Mouse (Mus musculus) megakaryocyte, embryonic 14.5 days (primary cell): Measurements from ENCODE around the gene Ppp4r3a. TPM values are rescaled to one million over a fixed set of nuclear protein-coding genes. Genes with fewer than 3 reads are reported as not detected.

Experiments used
- H3K27me3 ChIP-seq: replicated peaks from 2 replicates; pipeline ENCODE3; 2012; ENCODE audit warnings: inconsistent platforms
- H3K36me3 ChIP-seq: replicated peaks from 2 replicates; pipeline ENCODE3; 2012; ENCODE audit warnings: low read length, inconsistent platforms, mixed read lengths
- H3K4me1 ChIP-seq: 2 replicates; pipeline ENCODE4 v1.6.1; 2012; ENCODE audit warnings: inconsistent platforms
- H3K4me3 ChIP-seq: replicated peaks from 2 replicates; pipeline ENCODE3; 2012; ENCODE audit warnings: moderate library complexity, mild to moderate bottlenecking, inconsistent platforms
- H3K9me3 ChIP-seq: 2 replicates; pipeline ENCODE4 v1.6.1; 2012; ENCODE audit warnings: inconsistent platforms
- FLI1 ChIP-seq: IDR thresholded peaks from 2 replicates; pipeline ENCODE4 v1.6.1; 2012; ENCODE audit warnings: low read length, inconsistent platforms, mixed read lengths
- GATA1 ChIP-seq: IDR thresholded peaks from 3 replicates; pipeline ENCODE4 v1.6.1; 2012; ENCODE audit warnings: mixed read lengths, low read length, inconsistent platforms, borderline replicate concordance
- polyA plus RNA-seq: library from polyadenylated mRNA; stranded (reverse); fragments of >175 nt; gene quantifications from 2 replicates; pipeline ENCODE4 v1.2.3, GENCODE M21; 2012; ENCODE audit warnings: low replicate concordance; ENCODE audit not compliant: insufficient read depth

The Ppp4r3a gene
- polyA plus RNA-seq, 1 experiment: 9.6 TPM

DNA sequence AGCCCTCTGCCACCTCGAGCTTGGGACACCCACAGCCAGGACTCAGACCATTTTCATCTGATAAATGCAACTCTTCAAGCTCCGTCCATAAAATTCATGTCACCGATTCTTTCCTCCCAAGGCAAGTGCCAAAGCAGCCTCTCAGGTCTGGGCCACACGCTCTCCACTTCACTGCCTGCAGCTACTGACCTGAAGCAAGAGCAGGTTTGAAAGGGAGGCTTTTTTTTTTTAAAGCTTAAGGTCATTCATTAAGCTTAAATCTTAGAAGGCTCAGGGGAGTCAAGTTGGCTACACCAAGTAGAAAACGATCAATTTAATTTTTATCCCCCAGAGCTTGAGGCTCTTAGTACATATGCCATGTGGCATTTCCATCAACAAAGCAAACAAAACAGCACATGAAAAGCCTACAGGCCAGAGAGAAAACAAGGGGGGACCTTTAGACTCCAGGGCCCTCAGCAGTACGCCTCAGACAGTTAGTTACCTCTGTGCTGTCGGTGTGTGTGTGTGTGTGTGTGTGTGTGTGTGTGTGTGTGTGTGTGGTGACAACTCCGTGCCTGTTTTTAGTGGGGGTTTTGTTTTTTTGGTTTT, 70.3 kb downstream of the Ppp4r3a start:
- peaks cover 10% of the 10 kb centered on the region for H3K36me3 ChIP-seq
- TF ChIP-seq GATA1: no peak
- TF ChIP-seq FLI1: no peak
- peaks cover 78% of the 10 kb centered on the region for H3K4me1 ChIP-seq

DNA sequence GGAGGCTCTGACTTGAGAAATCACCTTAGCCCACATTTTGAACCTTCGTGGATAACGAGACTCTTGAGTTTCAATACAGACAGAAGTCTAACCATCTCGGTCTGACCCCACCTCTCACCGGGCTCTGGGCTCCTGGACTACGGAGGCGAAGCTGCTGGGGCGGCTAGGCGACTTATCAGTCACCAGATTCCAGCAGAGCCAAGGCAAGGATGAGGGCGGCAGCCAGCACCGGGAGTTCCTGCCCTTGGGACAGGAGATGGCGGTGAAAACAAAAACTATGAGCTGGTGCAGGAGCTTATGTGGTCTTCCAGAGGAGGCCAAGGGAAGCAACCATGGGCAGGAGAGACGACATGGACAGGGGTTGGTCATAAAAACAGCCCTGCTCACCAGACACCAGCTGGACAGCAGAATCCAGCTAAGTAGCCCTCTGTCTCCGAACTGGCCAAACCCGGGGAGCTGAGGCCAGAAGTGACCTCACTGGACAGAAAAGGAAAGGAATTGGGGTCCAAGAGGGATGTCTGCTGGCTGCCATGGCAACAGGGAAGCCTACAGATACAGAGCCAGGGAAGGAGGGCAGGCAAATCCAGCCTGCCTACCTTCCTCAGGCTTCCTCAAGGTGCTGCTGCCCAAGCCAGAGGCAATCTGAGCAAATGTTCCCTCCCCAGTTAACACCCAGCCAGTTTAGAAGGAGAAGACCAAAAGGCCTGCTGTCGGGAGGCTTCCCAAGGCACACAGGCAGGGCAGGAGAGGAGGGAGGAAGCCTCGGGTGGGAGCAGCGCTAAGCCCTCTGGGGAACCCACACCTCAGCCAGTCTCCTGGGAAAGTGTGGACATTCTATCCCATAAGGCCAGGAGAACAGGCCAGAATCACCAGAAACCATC, 71.1 kb downstream of the Ppp4r3a start:
- no peak for TF ChIP-seq GATA1
- Histone ChIP-seq H3K36me3 (peaks cover 10% of the 10 kb centered on the region), H3K9me3 (peaks cover 5% of the 10 kb centered on the region; the same call in 1 of the 2 replicates), H3K4me3 (no peak overlapping the region), H3K4me1 (peaks cover 78% of the 10 kb centered on the region), H3K27me3 (no peaks in the 10 kb centered on the region)

More for the DNA sequence above, 70.3 kb downstream of the Ppp4r3a start:
- Histone ChIP-seq H3K27me3 (no peaks in the 10 kb centered on the region), H3K4me3 (no peak overlapping the region), H3K9me3 (peaks cover 5% of the 10 kb centered on the region; the same call in 1 of the 2 replicates)

DNA sequence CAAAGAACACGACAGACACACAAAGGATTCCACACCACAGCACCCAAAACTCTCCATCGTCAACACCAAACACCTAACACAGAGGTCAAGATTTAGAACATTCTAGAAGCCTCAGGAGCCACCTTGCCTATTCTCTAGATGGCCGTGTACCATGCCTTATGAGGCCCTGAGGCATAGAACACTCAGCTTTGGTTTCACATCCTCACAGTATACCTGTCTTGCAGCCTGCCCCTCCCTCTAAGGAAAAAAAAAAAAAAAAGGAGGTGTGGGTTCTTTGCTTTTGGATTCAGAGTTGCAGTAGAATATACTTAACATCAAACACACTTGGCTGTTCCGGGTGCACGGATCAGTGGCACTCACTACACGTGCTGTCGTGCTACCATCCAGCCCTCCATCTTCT, 72.5 kb downstream of the Ppp4r3a start:
- Histone ChIP-seq H3K9me3 (peaks cover 5% of the 10 kb centered on the region; the same call in 1 of the 2 replicates), H3K4me3 (no peak overlapping the region), H3K4me1 (peaks cover 78% of the 10 kb centered on the region), H3K27me3 (no peaks in the 10 kb centered on the region), H3K36me3 (peaks cover 10% of the 10 kb centered on the region)
- TF ChIP-seq FLI1 (no peak), GATA1 (no peak)

DNA sequence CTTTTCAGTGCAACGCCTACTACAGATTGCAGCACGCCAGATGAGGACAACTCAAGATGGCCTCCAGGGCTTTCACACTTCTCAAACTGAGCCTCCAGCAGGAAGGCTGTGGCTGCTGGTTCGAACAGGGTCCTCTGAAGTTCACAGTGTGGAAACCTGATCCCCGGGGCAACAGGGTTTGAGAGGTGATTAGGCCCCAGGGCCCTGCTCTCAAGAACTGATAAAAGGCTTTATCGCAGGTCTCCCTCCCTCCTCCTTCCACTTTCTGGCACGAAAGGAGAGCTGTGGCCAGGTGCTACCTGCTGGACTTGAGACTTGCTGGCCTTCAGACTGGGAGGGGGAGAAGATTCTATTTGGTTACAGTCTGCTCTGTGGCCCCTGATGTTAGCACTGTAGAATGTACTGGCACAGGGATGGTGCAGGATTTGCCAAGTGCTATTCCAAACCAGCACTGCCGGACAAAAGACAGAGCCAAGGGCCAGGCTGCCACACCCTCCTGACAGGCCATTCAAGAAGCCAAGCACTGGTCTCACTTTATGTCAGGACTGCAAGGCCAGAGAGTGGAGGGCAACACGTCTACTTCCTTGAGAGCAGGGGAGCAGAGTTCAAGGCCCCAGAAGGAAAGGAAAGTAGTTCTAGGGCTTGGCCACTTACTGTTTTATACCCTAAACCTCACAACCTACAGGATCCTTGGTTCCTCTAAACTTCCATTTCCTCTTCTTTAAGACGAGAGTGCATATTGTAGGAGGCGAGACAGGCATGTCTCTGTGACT, 73.2 kb downstream of the Ppp4r3a start:
- Histone ChIP-seq H3K36me3 (peaks cover 10% of the 10 kb centered on the region), H3K4me1 (peaks cover 78% of the 10 kb centered on the region)

DNA sequence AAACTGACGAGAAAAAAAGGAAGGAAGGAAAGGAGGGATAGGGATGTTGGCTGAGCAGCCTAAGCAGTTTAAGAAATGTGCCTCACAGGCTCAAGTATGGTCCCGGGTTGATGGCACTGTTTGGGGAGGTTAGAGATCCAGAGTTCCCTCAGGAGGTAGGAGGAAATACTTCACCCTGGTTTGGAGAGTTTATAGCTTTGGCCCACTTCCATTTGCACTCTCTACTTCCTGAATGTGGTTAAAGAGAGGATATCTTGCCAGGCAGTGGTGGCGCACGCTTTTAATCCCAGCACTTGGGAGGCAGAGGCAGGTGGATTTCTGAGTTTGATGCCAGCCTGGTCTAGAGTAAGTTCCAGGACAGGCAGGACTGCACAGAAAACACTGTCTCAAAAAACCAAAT, 74.3 kb downstream of the Ppp4r3a start:
- Histone ChIP-seq H3K4me1 (peaks cover 69% of the 10 kb centered on the region), H3K27me3 (no peaks in the 10 kb centered on the region), H3K9me3 (peaks cover 5% of the 10 kb centered on the region; the same call in 1 of the 2 replicates), H3K4me3 (no peak overlapping the region), H3K36me3 (peaks cover 10% of the 10 kb centered on the region)
- TF ChIP-seq GATA1: no peak
- no peak for TF ChIP-seq FLI1

More for the DNA sequence above, 73.2 kb downstream of the Ppp4r3a start:
- TF ChIP-seq GATA1 (no peak), FLI1 (no peak)
- no peaks in the 10 kb centered on the region for H3K27me3 ChIP-seq
- H3K9me3 ChIP-seq: peaks cover 5% of the 10 kb centered on the region; the same call in 1 of the 2 replicates
- no peak overlapping the region for H3K4me3 ChIP-seq

DNA sequence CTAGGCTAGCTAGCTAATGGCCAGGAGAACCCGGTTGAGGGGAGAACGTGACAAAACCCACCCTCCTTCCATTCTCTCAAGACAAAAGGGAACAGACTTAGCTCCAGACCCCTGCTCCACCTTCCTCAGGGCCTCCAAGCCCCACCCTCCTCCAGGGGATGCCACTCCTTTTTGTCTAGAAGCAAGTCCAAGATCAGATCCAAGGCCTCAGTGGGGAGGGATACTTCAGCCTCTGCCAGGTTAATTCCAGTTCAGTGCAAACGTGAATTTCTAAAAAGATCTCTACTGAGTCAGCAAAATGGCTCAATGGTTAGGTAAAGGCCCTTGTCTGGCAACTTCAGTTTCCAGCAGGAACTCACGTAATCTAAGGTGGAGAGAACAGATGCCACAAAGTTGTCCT, 74.9 kb downstream of the Ppp4r3a start:
- H3K4me1 ChIP-seq: peaks cover 65% of the 10 kb centered on the region
- peaks cover 5% of the 10 kb centered on the region; the same call in 1 of the 2 replicates for H3K9me3 ChIP-seq
- peaks cover under 1% of the 10 kb centered on the region for H3K27me3 ChIP-seq
- TF ChIP-seq FLI1 (no peak), GATA1 (no peak)
- H3K36me3 ChIP-seq: peaks cover 10% of the 10 kb centered on the region
- no peak overlapping the region for H3K4me3 ChIP-seq

DNA sequence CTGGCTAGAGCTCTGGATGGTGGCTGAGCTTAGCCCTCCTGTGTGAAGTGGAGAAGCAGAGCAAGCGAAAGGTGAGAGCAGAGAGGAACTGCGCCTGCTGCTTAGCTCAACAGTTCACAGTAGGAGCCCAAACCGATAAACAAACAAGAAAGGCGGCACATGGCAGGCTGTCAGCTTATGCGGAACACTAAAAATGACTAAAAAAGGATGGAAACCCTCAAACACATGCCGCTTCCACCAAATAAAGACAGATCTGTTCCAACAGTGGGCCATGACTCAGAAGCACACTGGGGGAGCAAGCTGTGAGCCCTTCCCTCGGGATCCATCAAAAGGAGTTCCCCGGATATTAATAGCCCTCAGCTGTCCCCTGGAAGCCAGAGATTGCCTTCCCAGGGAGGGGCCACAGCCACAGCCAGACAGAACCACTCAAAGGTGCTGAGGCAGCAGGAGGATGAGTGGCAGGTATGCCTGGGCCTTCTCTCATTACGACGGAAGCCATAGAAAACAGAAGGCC, 75.5 kb downstream of the Ppp4r3a start:
- H3K27me3 ChIP-seq: peaks cover 3% of the 10 kb centered on the region
- no peak overlapping the region for H3K4me3 ChIP-seq
- H3K4me1 ChIP-seq: peaks cover 70% of the 10 kb centered on the region
- peaks cover 10% of the 10 kb centered on the region for H3K36me3 ChIP-seq
- peaks cover 5% of the 10 kb centered on the region; the same call in 1 of the 2 replicates for H3K9me3 ChIP-seq
- TF ChIP-seq GATA1: no peak
- no peak for TF ChIP-seq FLI1

DNA sequence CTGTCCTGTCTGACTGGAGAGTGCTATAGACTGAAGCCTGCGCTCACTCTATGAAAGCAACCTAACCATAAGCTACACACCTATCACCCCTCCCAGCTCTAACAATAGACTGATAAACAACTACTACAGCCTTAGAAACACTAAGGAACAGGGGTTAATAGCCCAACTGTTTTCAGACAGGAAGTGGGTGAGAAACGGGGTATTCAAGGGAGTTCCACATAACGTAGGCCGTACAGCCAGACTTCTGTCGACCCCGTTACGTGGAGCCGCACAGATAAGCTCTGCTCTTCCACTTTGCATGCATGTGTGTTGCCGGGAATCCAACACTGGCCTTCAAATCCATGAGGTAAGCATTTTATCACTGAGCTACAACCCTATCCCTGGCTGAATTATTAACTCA, 76.1 kb downstream of the Ppp4r3a start:
- Histone ChIP-seq H3K4me1 (peaks cover 68% of the 10 kb centered on the region), H3K4me3 (no peak overlapping the region), H3K36me3 (peaks cover 10% of the 10 kb centered on the region), H3K9me3 (peaks cover 5% of the 10 kb centered on the region; the same call in 1 of the 2 replicates), H3K27me3 (peaks cover 3% of the 10 kb centered on the region)
- TF ChIP-seq FLI1: no peak
- TF ChIP-seq GATA1: no peak

DNA sequence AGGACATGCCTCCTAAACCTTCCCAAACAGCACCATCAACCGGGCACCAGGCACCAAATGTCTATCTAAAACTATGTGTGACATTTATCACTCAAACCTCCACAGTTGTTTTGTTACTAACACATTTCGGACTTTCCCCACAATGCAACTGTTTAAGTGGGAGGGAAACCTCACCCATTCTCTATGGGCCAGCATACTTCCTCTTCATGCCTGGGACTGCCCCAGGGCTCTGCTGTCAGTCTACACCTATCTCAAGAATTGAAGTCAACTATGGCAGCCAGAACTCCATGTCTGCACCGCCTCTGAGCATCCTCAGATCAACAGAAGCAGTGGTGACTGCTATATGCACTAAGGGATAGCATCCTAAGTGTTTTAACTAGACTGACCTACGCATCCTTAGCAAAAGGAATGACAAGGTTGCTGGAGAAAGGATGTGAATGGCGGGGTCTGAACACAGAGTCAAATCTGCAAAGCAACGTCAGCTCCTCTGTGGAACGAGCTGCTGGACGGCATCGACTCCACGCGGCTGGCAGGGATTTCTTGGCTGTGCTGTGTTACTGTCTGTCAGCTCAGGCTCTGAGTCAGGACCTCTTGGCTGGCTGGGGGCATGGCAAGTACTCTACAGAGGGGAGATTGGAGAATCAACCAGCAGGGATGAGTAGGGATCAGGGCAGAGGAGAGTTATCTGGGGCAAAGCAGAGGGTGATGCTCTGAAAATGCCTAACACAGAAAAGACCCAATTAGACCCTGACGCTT, 77.7 kb downstream of the Ppp4r3a start:
- peaks cover 72% of the 10 kb centered on the region for H3K4me1 ChIP-seq
- H3K4me3 ChIP-seq: no peak overlapping the region
- peaks cover 5% of the 10 kb centered on the region; the same call in 1 of the 2 replicates for H3K9me3 ChIP-seq
- peaks cover 10% of the 10 kb centered on the region for H3K36me3 ChIP-seq
- H3K27me3 ChIP-seq: peaks cover 3% of the 10 kb centered on the region
- TF ChIP-seq GATA1 (no peak), FLI1 (no peak)
